Mouse (Mus musculus): ENCODE results near the gene Tenm3. TPM values are rescaled to one million over a fixed set of nuclear protein-coding genes. Genes with fewer than 3 reads are reported as not detected.

The Tenm3 gene
- total RNA-seq, 2 experiments from 2014 or later, result 62.2 to 70.6 TPM

DNA sequence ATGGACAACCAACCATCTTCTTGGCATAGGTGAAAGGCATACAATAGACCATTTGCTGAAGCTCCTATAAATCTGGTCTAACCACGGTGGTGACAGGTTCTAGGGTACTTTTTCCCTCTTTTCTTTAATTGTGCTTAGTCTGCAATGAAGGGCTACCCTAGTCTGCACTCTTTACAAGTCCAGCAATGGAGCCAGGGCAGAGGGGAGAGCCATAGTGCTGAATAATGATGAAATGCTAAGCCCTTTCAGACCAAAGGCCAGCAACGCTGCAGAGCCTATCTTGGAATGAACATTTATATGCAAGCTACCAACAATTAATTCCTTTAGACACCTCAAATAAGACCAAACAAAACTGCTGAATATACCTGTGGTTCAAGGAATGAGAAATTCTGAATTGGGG lies 88.8 kb downstream of the Tenm3 start:
- DNase-seq (ENCODE audit: low spot score in 2 of 2), result no peak
- intact Hi-C loops (cut with DNase I), result no loop called here

GRCm38 (mm10) chr8:48751965-48752364 lies 91.8 kb downstream of the Tenm3 start:
- intact Hi-C loops (cut with DNase I), result no loop called here

DNA sequence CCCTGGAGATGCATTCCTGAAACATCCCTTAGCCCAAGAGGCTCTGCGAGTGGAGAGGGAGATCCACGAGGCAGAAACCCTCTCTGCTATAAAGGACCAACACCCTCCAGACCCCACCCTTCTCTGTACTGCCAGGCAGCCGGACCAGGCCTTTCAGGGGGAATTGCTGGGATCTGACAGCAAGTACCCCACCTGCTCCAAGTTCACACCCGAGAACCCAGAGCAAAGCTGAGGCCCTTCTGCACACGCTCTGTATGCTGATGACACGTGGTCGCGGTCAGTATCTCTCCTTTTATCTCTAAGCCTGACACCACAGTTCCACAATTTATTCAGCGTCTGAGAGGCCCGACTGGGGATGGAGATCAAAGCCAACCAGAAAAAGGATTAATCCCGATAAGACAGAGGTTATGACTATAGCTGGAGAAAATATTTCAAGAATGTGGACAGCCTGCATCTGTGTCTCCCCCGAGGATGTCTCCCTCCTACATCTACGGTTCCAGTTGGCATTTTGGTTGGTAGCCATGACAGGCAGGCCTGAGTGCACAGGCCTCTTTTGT lies 95.2 kb downstream of the Tenm3 start:
- no peak for DNase-seq (ENCODE audit: low spot score in 2 of 2)
- intact Hi-C loops (cut with DNase I), result no loop called here

More at GRCm38 (mm10) chr8:48751965-48752364, 91.8 kb downstream of the Tenm3 start:
- DNase-seq (ENCODE audit: low spot score in 2 of 2), result no peak

DNA sequence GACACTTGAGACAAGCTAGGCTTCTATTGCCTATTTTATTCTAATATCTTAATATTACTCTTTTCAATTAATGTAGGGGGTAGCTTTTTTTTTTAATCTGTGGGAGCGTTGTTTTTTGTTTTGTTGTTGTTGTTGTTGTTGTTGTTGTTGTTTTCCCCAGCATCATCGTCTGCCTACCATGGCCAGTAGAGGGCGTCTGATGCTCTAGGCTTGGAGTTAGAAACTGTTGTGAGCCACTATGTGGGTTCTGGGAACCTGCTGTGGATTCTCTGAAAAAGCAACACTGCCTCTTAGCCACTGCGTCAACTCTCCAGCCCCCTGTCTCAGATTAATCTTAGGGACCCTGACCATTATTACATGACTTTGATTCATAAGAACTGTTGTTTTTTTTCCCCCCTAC lies 99.8 kb downstream of the Tenm3 start:
- intact Hi-C loops (cut with DNase I), result no loop called here
- DNase-seq (ENCODE audit: low spot score in 2 of 2), result no peak

- no peak for DNase-seq (ENCODE audit: low spot score in 2 of 2)
These were observed 101.0 kb downstream of the Tenm3 start for GRCm38 (mm10) chr8:48742741-48743140.

DNA sequence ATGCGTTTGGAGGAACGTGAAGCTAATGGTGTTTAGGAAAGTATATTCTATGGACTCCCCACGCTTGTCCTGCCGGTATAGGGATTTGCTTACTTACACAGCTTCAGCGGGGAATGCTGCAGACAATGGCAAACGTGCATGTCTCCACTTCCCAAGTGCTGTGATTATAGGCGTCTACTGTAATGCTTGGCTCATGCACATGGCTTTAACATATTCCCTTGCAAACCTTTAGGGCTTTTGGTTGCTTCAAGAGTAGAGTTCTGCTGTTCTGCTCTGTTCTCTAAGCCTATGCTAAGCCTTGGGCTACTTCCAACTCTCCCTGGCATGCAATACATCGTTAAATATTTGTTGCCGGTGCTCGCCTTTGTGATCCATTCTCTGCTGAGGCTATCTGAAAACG lies 102.8 kb downstream of the Tenm3 start:
- intact Hi-C loops (cut with DNase I), result no loop called here
- peak; percentile 14 to 19 for DNase-seq (ENCODE audit: low spot score in 2 of 2)

More at GRCm38 (mm10) chr8:48742741-48743140, 101.0 kb downstream of the Tenm3 start:
- intact Hi-C loops (cut with DNase I), result no loop called here

GRCm38 (mm10) chr8:48740147-48740881 lies 103.4 kb downstream of the Tenm3 start:
- peak; percentile 46 to 50 for DNase-seq (ENCODE audit: low spot score in 2 of 2)
- intact Hi-C loops (cut with DNase I), result no loop called here

DNA sequence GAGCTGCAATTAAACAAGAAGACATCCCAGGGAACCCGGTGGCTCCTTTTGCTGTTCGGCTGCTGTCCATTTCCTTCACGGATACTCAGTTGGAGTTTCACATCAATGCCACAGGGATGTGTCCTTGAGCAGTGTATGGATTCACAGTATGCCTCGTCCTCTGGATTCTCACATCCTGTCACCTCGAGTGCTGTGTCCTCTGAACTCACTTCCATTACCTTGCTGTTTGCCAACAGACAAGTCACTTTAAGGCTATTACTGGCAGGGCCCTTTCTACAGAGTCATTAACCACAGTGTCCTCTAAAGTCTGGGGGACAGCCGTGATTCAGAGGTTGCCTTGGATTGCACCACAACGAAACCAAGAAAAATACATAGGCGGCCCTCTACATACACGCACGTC lies 110.0 kb downstream of the Tenm3 start:
- intact Hi-C loops (cut with DNase I), result no loop called here
- no peak for DNase-seq (ENCODE audit: low spot score in 2 of 2)

GRCm38 (mm10) chr8:48733057-48733456 lies 110.7 kb downstream of the Tenm3 start:
- DNase-seq (ENCODE audit: low spot score in 2 of 2), result no peak
- intact Hi-C loops (cut with DNase I), result no loop called here

DNA sequence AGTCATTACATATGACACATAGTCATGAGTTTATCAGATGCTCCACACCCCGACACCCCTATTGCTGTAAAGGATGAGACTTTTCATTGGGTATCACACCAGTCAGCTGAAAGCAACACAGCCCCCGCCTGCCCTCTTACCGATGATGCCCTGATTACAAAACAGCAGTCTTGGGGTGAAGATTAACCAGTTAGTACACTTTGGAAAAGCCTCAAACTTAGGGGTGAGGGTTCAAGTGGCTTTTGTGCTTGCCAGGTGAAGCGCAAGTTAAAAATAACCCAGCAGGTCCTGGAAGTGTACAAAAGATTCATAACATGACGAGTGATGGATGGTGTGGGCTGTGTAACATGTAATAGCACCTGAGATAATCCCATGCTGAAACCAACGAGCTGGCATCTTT lies 113.0 kb downstream of the Tenm3 start:
- intact Hi-C loops (cut with DNase I), result no loop called here
- no peak for DNase-seq (ENCODE audit: low spot score in 2 of 2)

- no peak for DNase-seq (ENCODE audit: low spot score in 2 of 2)
- intact Hi-C loops (cut with DNase I), result no loop called here
These were observed 114.7 kb downstream of the Tenm3 start for GRCm38 (mm10) chr8:48728833-48729690.

DNA sequence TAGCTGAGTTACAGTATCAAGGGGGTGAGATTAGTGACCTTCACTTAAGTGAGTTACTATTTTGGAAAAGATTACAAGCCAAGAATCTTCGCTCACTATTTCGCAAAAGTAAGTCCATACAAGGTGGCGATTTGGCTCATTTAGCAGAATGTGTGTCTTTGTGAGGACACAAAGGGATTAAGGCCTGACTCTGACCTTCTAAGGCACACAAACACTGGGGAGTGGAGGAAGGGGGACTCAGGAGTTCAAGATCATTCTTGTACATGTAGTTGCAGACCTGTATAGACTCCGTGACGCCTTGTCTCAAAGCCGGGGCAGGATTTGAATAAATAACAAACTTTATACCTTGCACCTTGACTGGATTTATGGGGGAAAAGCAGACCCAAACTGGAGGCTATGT lies 115.7 kb downstream of the Tenm3 start:
- no peak for DNase-seq (ENCODE audit: low spot score in 2 of 2)
- intact Hi-C loops (cut with DNase I), result no loop called here

GRCm38 (mm10) chr8:48722744-48723143 lies 121.0 kb downstream of the Tenm3 start:
- intact Hi-C loops (cut with DNase I), result no loop called here
- DNase-seq (ENCODE audit: low spot score in 2 of 2), result no peak

DNA sequence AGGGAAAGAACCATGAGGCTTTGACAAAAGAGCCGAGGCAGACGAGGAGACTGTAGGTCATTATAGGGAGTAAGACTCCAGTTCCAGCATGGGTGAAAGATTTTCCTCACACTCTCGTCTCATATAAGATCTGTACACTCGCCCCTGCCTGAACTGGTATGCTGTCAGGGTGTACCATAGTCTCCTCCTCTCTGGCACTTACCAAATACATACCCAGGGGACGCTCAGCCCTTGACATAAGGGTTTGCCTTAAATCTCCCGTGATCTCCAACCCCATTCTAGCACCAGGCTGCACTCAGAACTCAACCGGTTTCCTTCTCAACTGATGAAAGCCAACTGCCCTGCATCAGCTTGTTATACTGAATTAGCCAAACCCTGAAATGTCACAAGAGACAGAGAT lies 121.4 kb downstream of the Tenm3 start:
- DNase-seq (ENCODE audit: low spot score in 2 of 2), result no peak
- intact Hi-C loops (cut with DNase I), result no loop called here

GRCm38 (mm10) chr8:48721376-48721775 lies 122.4 kb downstream of the Tenm3 start:
- intact Hi-C loops (cut with DNase I), result no loop called here
- DNase-seq (ENCODE audit: low spot score in 2 of 2), result peak; percentile 14 to 76

GRCm38 (mm10) chr8:48715616-48716015 lies 128.1 kb downstream of the Tenm3 start:
- intact Hi-C loops (cut with DNase I), result no loop called here
- no peak for DNase-seq (ENCODE audit: low spot score in 2 of 2)

GRCm38 (mm10) chr8:48706666-48707065 lies 137.1 kb downstream of the Tenm3 start:
- intact Hi-C loops (cut with DNase I), result no loop called here
- no peak for DNase-seq (ENCODE audit: low spot score in 2 of 2)

- no peak for DNase-seq (ENCODE audit: low spot score in 2 of 2)
- intact Hi-C loops (cut with DNase I), result no loop called here
These were observed 138.8 kb downstream of the Tenm3 start for GRCm38 (mm10) chr8:48704885-48705515.

GRCm38 (mm10) chr8:48704485-48704884 lies 139.3 kb downstream of the Tenm3 start:
- intact Hi-C loops (cut with DNase I), result no loop called here
- DNase-seq (ENCODE audit: low spot score in 2 of 2), result no peak

Measured in left cerebral cortex, postnatal 25 days (tissue).